Mouse (Mus musculus) CH12.LX (cell line): Measurements from ENCODE around the gene Hspa12a.

ENCODE experiments used
- CTCF ChIP-seq, 2 experiments: IDR thresholded peaks in 1 of 2; conservative IDR thresholded peaks in 1 of 2; 2 replicates each; pipeline ENCODE4 v1.5.1; 2011 to 2012; ENCODE audit warnings: low read depth in 2 of 2, low read length in 2 of 2, improper control_type of control experiment in 1 of 2, inconsistent platforms in 1 of 2, mild to moderate bottlenecking in 1 of 2, moderate library complexity in 1 of 2
- E2F4 ChIP-seq: IDR thresholded peaks from 2 replicates; pipeline ENCODE4 v1.6.1; 2011; ENCODE audit warnings: low read depth, low read length, improper control_type of control experiment; ENCODE audit not compliant: insufficient replicate concordance
- EP300 ChIP-seq: IDR thresholded peaks from 2 replicates; pipeline ENCODE4 v1.6.1; 2011; ENCODE audit warnings: low read length, improper control_type of control experiment
- HCFC1 ChIP-seq: IDR thresholded peaks from 2 replicates; pipeline ENCODE4 v1.6.1; 2012; ENCODE audit warnings: low read depth, mild to moderate bottlenecking, inconsistent platforms, low read length, improper control_type of control experiment
- JUND ChIP-seq: conservative IDR thresholded peaks from 2 replicates; pipeline ENCODE4 v1.6.1; 2011; ENCODE audit warnings: low read depth, low read length, improper control_type of control experiment
- MAX ChIP-seq: IDR thresholded peaks from 2 replicates; pipeline ENCODE4 v1.6.1; 2011; ENCODE audit warnings: low read length, improper control_type of control experiment
- NRF1 ChIP-seq: IDR thresholded peaks from 2 replicates; pipeline ENCODE4 v1.6.1; 2014; ENCODE audit warnings: low read depth, mild to moderate bottlenecking, inconsistent platforms, low read length, improper control_type of control experiment, moderate library complexity
- POLR2A ChIP-seq: IDR thresholded peaks from 2 replicates; pipeline ENCODE4 v1.6.1; 2011; ENCODE audit warnings: low read depth, mild to moderate bottlenecking, improper control_type of control experiment, low read length
- SIN3A ChIP-seq: IDR thresholded peaks from 2 replicates; pipeline ENCODE4 v1.6.1; 2012; ENCODE audit warnings: low read length, improper control_type of control experiment, inconsistent platforms
- TBP ChIP-seq: conservative IDR thresholded peaks from 2 replicates; pipeline ENCODE4 v1.6.1; 2011; ENCODE audit warnings: low read depth, low read length, improper control_type of control experiment
- UBTF ChIP-seq: IDR thresholded peaks from 2 replicates; pipeline ENCODE4 v1.6.1; 2012; ENCODE audit warnings: low read depth, mild to moderate bottlenecking, inconsistent platforms, low read length, improper control_type of control experiment, moderate library complexity
- USF1 ChIP-seq: IDR thresholded peaks from 2 replicates; pipeline ENCODE4 v1.6.1; 2014; ENCODE audit warnings: low read depth, mild to moderate bottlenecking, inconsistent platforms, low read length, improper control_type of control experiment
- ZKSCAN1 ChIP-seq: IDR thresholded peaks from 2 replicates; pipeline ENCODE4 v1.6.1; 2012; ENCODE audit warnings: low read depth, inconsistent platforms, low read length, improper control_type of control experiment, borderline replicate concordance

DNA sequence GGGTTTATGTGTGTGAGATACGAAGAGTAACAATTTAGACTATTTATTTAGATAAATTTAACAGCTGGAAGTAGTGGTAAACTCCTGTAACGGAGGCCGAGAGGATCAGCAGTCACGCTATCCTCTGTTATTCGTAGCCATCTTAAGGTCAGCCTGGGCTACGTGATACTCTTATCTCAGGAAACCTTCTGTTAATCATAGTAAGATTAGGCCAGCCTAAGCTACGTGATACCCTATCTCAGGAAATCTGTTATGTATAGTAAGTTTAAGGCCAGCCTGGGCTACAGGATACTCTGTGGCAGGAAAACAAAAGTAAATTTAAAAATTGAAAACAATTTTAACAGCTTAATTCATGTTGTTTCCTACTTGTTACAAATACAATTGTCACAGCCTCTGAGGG lies 2.5 kb upstream of the Hspa12a start:
- TF ChIP-seq CTCF (conservative IDR thresholded peaks at IDR 0.05 in 1 of 2, IDR thresholded peaks at IDR 0.05 in 1 of 2; ENCODE audit: low read depth in 2 of 2, low read length in 2 of 2): no peak
- no peak for TF ChIP-seq HCFC1
- no peak for TF ChIP-seq UBTF
- no peak for TF ChIP-seq JUND
- TF ChIP-seq EP300: no peak
- TF ChIP-seq USF1: no peak
- no peak for TF ChIP-seq E2F4
- no peak for TF ChIP-seq TBP
- no peak for TF ChIP-seq ZKSCAN1
- TF ChIP-seq NRF1: no peak
- no peak for TF ChIP-seq SIN3A
- TF ChIP-seq POLR2A: no peak
- no peak for TF ChIP-seq MAX
